Comparison of ENCODE assay signal across 9 mouse cellular contexts in the genomic region with DNA sequence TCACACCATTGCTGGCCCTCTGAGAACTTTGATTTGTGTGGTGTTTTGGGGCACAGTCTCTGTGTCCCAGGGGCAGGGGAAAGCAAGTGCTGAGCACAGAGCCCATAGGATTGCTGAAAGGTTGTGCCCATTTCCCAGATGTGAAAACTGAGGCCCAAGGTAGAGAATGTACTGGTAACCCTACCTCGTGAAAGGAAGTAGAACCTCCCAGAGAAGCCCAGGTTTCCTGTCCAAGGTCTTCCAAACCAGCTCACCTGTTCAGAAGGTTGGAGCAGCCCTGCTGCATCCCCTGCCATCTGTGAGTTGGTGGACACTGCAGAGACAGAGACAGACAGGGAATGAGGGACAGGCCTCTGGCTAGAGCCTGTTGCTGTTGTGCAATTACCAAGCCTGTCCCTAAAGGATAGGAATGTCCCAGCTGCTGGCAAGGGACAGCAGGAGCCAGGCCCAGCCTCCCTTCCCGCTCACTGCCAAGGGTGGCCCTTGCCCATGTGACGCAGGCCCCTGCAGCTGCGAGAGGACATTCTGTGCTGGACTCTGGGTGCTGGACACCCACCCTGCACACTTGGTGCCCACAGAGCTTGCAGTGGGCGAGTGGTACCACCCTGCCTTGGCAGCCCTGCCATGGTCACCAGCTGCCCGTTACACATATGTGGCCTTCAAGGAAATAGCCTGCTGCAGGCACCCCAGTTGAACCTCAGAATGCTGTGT. TPM values are rescaled to one million over a fixed set of nuclear protein-coding genes. Genes with fewer than 3 reads are reported as not detected.
A peak's percentile ranks its signal among the peaks of the same experiment; 100 is the strongest.
DNase-seq lines count a peak whose midpoint lies in the region; ATAC-seq and TF ChIP-seq lines count a peak whose summit lies in the region.
"Had no signal": no experiment of that assay in that cellular context is flagged by ENCODE, and none has a peak within 500 bp of the region (broad histone marks: within the 10 kb centered on the region; RNA-seq: fewer than 3 reads in every experiment).

No protein-coding gene starts in this region.

- peaks cover 26% of the 10 kb centered on the region for H3K4me1 ChIP-seq in liver, adult 2 months (ENCODE audit: control insufficient read depth, insufficient read depth, low read length)
- no peaks in the 10 kb centered on the region for H3K4me1 ChIP-seq in liver, embryonic 11.5 days (replicated peaks; ENCODE audit: control insufficient read depth, insufficient read depth, low read length)
- no peaks in the 10 kb centered on the region for H3K4me1 ChIP-seq in intestine, embryonic 15.5 days (replicated peaks)
- no peaks in the 10 kb centered on the region for H3K4me1 ChIP-seq in olfactory bulb, adult 2 months (ENCODE audit: control insufficient read depth, insufficient read depth, low read length)
- no peaks in the 10 kb centered on the region for H3K4me1 ChIP-seq in thymus, adult 2 months (replicated peaks; ENCODE audit: control insufficient read depth, insufficient read depth, low read length)
- H3K4me1 ChIP-seq in forebrain, embryonic 10.5 days: peaks cover 6% of the 10 kb centered on the region

- no peak overlapping the region for H3K4me3 ChIP-seq in liver, adult 2 months (ENCODE audit: insufficient read depth, low read depth, low read length)
- no peak overlapping the region for H3K4me3 ChIP-seq in liver, embryonic 11.5 days (ENCODE audit: low read depth, low read length)
- H3K4me3 ChIP-seq in intestine, embryonic 15.5 days (replicated peaks): no peak overlapping the region
- no peak overlapping the region for H3K4me3 ChIP-seq in olfactory bulb, adult 2 months (ENCODE audit: insufficient read depth, low read depth, low read length)
- no peak overlapping the region for H3K4me3 ChIP-seq in thymus, adult 2 months (ENCODE audit: control insufficient read depth, insufficient read depth, low read length)
- no peak overlapping the region for H3K4me3 ChIP-seq in forebrain, embryonic 10.5 days
- H3K4me3 ChIP-seq: megakaryocyte, embryonic 14.5 days had no signal

- no peak for ATAC-seq in liver, embryonic 11.5 days (replicated peaks; ENCODE audit: low FRiP score)
- no peak for ATAC-seq in intestine, embryonic 15.5 days

- peak overlapping the region; percentile 20; the same call in 1 of the 2 replicates for H3K9ac ChIP-seq in liver, adult 2 months (ENCODE audit: low read depth, low read length)
- H3K9ac ChIP-seq in liver, embryonic 11.5 days (ENCODE audit: low read depth, low read length): no peak overlapping the region
- H3K9ac ChIP-seq in intestine, embryonic 15.5 days: 0 out of 2 replicates have a peak overlapping the region, but pooled peaks have one; percentile 5

- H3K27me3 ChIP-seq in liver, adult 2 months (ENCODE audit: control insufficient read depth, insufficient read depth, low read length): no peaks in the 10 kb centered on the region
- no peaks in the 10 kb centered on the region for H3K27me3 ChIP-seq in liver, embryonic 11.5 days (replicated peaks; ENCODE audit: control insufficient read depth, insufficient read depth, low read length)
- H3K27me3 ChIP-seq in intestine, embryonic 15.5 days (replicated peaks): no peaks in the 10 kb centered on the region
- no peaks in the 10 kb centered on the region for H3K27me3 ChIP-seq in thymus, adult 2 months (ENCODE audit: control insufficient read depth, insufficient read depth, low read length)
- H3K27me3 ChIP-seq in forebrain, embryonic 10.5 days (ENCODE audit: poor library complexity, severe bottlenecking): no peaks in the 10 kb centered on the region
- H3K27me3 ChIP-seq: megakaryocyte, embryonic 14.5 days had no signal

- no peaks in the 10 kb centered on the region for H3K79me2 ChIP-seq in liver, adult 2 months (ENCODE audit: control insufficient read depth, insufficient read depth, low read length)

- H3K4me2 ChIP-seq in liver, embryonic 11.5 days: no peak overlapping the region
- H3K4me2 ChIP-seq in intestine, embryonic 15.5 days (replicated peaks): no peak overlapping the region

- TF ChIP-seq CTCF in liver, adult 2 months (IDR thresholded peaks at IDR 0.05; ENCODE audit: low read depth, low read length): no peak
- TF ChIP-seq CTCF in olfactory bulb, adult 2 months (IDR thresholded peaks at IDR 0.05; ENCODE audit: insufficient read depth, low read depth, low read length): no peak
- no peak for TF ChIP-seq CTCF in thymus, adult 2 months (IDR thresholded peaks at IDR 0.05; ENCODE audit: borderline replicate concordance, control insufficient read depth, extremely low read depth, insufficient read depth, low read length, poor library complexity)

- 25% methylated on average over 6 of the region's 6 CpGs for WGBS in liver, adult 2 months
- WGBS in liver, embryonic 11.5 days: 83% methylated on average over 6 of the region's 6 CpGs
- 75% methylated on average over 6 of the region's 6 CpGs for WGBS in intestine, embryonic 15.5 days
- WGBS in olfactory bulb, adult 2 months: 61% methylated on average over 6 of the region's 6 CpGs
- whole genome bisulfite sequencing in thymus, adult 2 months: 85% methylated on average over 6 of the region's 6 CpGs
- WGBS in forebrain, embryonic 10.5 days: 85% methylated on average over 6 of the region's 6 CpGs

- H3K36me3 ChIP-seq in liver, adult 2 months (ENCODE audit: control insufficient read depth, insufficient read depth, low read length): peaks cover 3% of the 10 kb centered on the region; the same call in 1 of the 2 replicates
- H3K36me3 ChIP-seq in liver, embryonic 11.5 days (ENCODE audit: control insufficient read depth, insufficient read depth, low read length): no peaks in the 10 kb centered on the region
- no peaks in the 10 kb centered on the region for H3K36me3 ChIP-seq in intestine, embryonic 15.5 days
- H3K36me3 ChIP-seq in thymus, adult 2 months (ENCODE audit: control insufficient read depth, insufficient read depth, low read length): no peaks in the 10 kb centered on the region
- peaks cover 13% of the 10 kb centered on the region for H3K36me3 ChIP-seq in forebrain, embryonic 10.5 days (replicated peaks)

- TF ChIP-seq POLR2A in liver, adult 2 months (IDR thresholded peaks at IDR 0.05; ENCODE audit: extremely low read depth, insufficient read depth, low read length): 0 out of 2 replicates have a peak, but pooled peaks have one; percentile 18
- no peak for TF ChIP-seq POLR2A in olfactory bulb, adult 2 months (IDR thresholded peaks at IDR 0.05; ENCODE audit: insufficient read depth, low read depth, low read length)
- no peak for TF ChIP-seq POLR2A in thymus, adult 2 months (IDR thresholded peaks at IDR 0.05; ENCODE audit: control insufficient read depth, extremely low read depth, insufficient read depth, low read length, poor library complexity)

- DNase-seq in liver, adult 2 months (ENCODE audit: extremely low read depth, low read depth, low spot score): peak; percentile 93
- no peak for DNase-seq in liver, embryonic 11.5 days (ENCODE audit: low spot score)
- DNase-seq in gastrocnemius, postnatal 10 days: peak; percentile 74
- no peak for DNase-seq in thymus, adult 2 months
- DNase-seq in forebrain, embryonic 10.5 days (ENCODE audit: extremely low spot score, low spot score): no peak
- DNase-seq in frontal cortex, postnatal 25 days (ENCODE audit: low spot score in 2 of 2): no peak

- no peaks in the 10 kb centered on the region for H3K9me3 ChIP-seq in liver, embryonic 11.5 days (ENCODE audit: control insufficient read depth, low read length)
- no peaks in the 10 kb centered on the region for H3K9me3 ChIP-seq in intestine, embryonic 15.5 days
- H3K9me3 ChIP-seq in forebrain, embryonic 10.5 days: no peaks in the 10 kb centered on the region
- H3K9me3 ChIP-seq: megakaryocyte, embryonic 14.5 days had no signal

- H3K27ac ChIP-seq in liver, adult 2 months (replicated peaks; ENCODE audit: insufficient read depth, low read depth, low read length): peak overlapping the region; percentile 85
- no peak overlapping the region for H3K27ac ChIP-seq in liver, embryonic 11.5 days (ENCODE audit: low read depth, low read length)
- H3K27ac ChIP-seq in intestine, embryonic 15.5 days: no peak overlapping the region
- H3K27ac ChIP-seq in olfactory bulb, adult 2 months (ENCODE audit: insufficient read depth, low read depth, low read length): 0 out of 2 replicates have a peak overlapping the region, but pooled peaks have one; percentile 16
- H3K27ac ChIP-seq in thymus, adult 2 months (ENCODE audit: control insufficient read depth, insufficient read depth, low read length): no peak overlapping the region
- no peak overlapping the region for H3K27ac ChIP-seq in forebrain, embryonic 10.5 days

RNA-seq across cellular contexts. Expression of a gene that starts 1.1 kb away (rescaled TPM):
- 2.1 and 2.3 TPM in 2 replicates for total RNA-seq in liver, adult 2 months (2014; rRNA removed)
- 1.8 and 2.8 TPM in 2 replicates for polyA plus RNA-seq in liver, adult 2 months (2012; rRNA removed)
- 0.14 TPM in 1 of 2 replicates, not detected in the other for polyA plus RNA-seq in liver, embryonic 11.5 days (2014; fragmentation: Nextera tagmentation; extraction: Ambion mirVana)
- total RNA-seq in gastrocnemius, postnatal 10 days (2021): 100 to 1,000 TPM in 1 of 2 experiments, 10 to 100 TPM in 1; 75.2 to 106 TPM
- polyA plus RNA-seq in intestine, embryonic 15.5 days (2015; fragmentation: Nextera tagmentation; extraction: Ambion mirVana): 0.03 and 0.14 TPM in 2 replicates
- not detected in 2 replicates for polyA plus RNA-seq in olfactory bulb, adult 2 months (2012; ENCODE audit: insufficient read depth, insufficient read length, low replicate concordance, missing spikeins)
- polyA plus RNA-seq in thymus, adult 2 months (2012; rRNA removed): 16.7 and 29.0 TPM in 2 replicates
- 0.05 and 0.09 TPM in 2 replicates for polyA plus RNA-seq in forebrain, embryonic 10.5 days (2016; fragmentation: Nextera tagmentation; extraction: Ambion mirVana)

RNA-seq across cellular contexts. Expression of a gene that starts 8.9 kb away (rescaled TPM):
- total RNA-seq in liver, adult 2 months (2014; rRNA removed): 19.2 and 24.6 TPM in 2 replicates
- 42.7 and 58.2 TPM in 2 replicates for polyA plus RNA-seq in liver, adult 2 months (2012; rRNA removed)
- polyA plus RNA-seq in liver, embryonic 11.5 days (2014; fragmentation: Nextera tagmentation; extraction: Ambion mirVana): 0.43 and 0.68 TPM in 2 replicates
- total RNA-seq in gastrocnemius, postnatal 10 days (2021): 10 to 100 TPM; 19.2 to 19.9 TPM
- polyA plus RNA-seq in intestine, embryonic 15.5 days (2015; fragmentation: Nextera tagmentation; extraction: Ambion mirVana): 0.52 and 0.85 TPM in 2 replicates
- polyA plus RNA-seq in olfactory bulb, adult 2 months (2012; ENCODE audit: insufficient read depth, insufficient read length, low replicate concordance, missing spikeins): not detected in 2 replicates
- 6.2 and 11.7 TPM in 2 replicates for polyA plus RNA-seq in thymus, adult 2 months (2012; rRNA removed)
- 0.25 and 0.33 TPM in 2 replicates for polyA plus RNA-seq in forebrain, embryonic 10.5 days (2016; fragmentation: Nextera tagmentation; extraction: Ambion mirVana)

RNA-seq across cellular contexts. Expression of a gene that starts 13.3 kb away (rescaled TPM):
- 90.0 and 116 TPM in 2 replicates for total RNA-seq in liver, adult 2 months (2014; rRNA removed)
- 543 and 600 TPM in 2 replicates for polyA plus RNA-seq in liver, adult 2 months (2012; rRNA removed)
- polyA plus RNA-seq in liver, embryonic 11.5 days (2014; fragmentation: Nextera tagmentation; extraction: Ambion mirVana): 0.23 and 0.34 TPM in 2 replicates
- 1 to 10 TPM; 1.4 to 3.1 TPM for total RNA-seq in gastrocnemius, postnatal 10 days (2021)
- 0.15 and 0.33 TPM in 2 replicates for polyA plus RNA-seq in intestine, embryonic 15.5 days (2015; fragmentation: Nextera tagmentation; extraction: Ambion mirVana)
- polyA plus RNA-seq in olfactory bulb, adult 2 months (2012; ENCODE audit: insufficient read depth, insufficient read length, low replicate concordance, missing spikeins): not detected in 2 replicates
- 23.5 and 27.0 TPM in 2 replicates for polyA plus RNA-seq in thymus, adult 2 months (2012; rRNA removed)
- polyA plus RNA-seq in forebrain, embryonic 10.5 days (2016; fragmentation: Nextera tagmentation; extraction: Ambion mirVana): not detected in 2 replicates

RNA-seq across cellular contexts. Expression of a gene that starts 29.1 kb away (rescaled TPM):
- total RNA-seq in liver, adult 2 months (2014; rRNA removed): 11.3 and 13.8 TPM in 2 replicates
- 29.0 and 30.2 TPM in 2 replicates for polyA plus RNA-seq in liver, adult 2 months (2012; rRNA removed)
- 111 and 119 TPM in 2 replicates for polyA plus RNA-seq in liver, embryonic 11.5 days (2014; fragmentation: Nextera tagmentation; extraction: Ambion mirVana)
- total RNA-seq in gastrocnemius, postnatal 10 days (2021): 10 to 100 TPM; 37.7 to 45.7 TPM
- 85.7 and 86.9 TPM in 2 replicates for polyA plus RNA-seq in intestine, embryonic 15.5 days (2015; fragmentation: Nextera tagmentation; extraction: Ambion mirVana)
- polyA plus RNA-seq in olfactory bulb, adult 2 months (2012; ENCODE audit: insufficient read depth, insufficient read length, low replicate concordance, missing spikeins): 483 TPM in 1 of 2 replicates, not detected in the other
- 80.6 and 83.3 TPM in 2 replicates for polyA plus RNA-seq in thymus, adult 2 months (2012; rRNA removed)
- polyA plus RNA-seq in forebrain, embryonic 10.5 days (2016; fragmentation: Nextera tagmentation; extraction: Ambion mirVana): 188 and 200 TPM in 2 replicates

RNA-seq across cellular contexts. Expression of a gene that starts 31.7 kb away (rescaled TPM):
- 1.3 TPM in 2 replicates for total RNA-seq in liver, adult 2 months (2014; rRNA removed)
- 2.7 and 3.9 TPM in 2 replicates for polyA plus RNA-seq in liver, adult 2 months (2012; rRNA removed)
- 1.4 and 1.5 TPM in 2 replicates for polyA plus RNA-seq in liver, embryonic 11.5 days (2014; fragmentation: Nextera tagmentation; extraction: Ambion mirVana)
- total RNA-seq in gastrocnemius, postnatal 10 days (2021): 10 to 100 TPM; 14.4 to 14.7 TPM
- polyA plus RNA-seq in intestine, embryonic 15.5 days (2015; fragmentation: Nextera tagmentation; extraction: Ambion mirVana): 1.4 TPM in 2 replicates
- polyA plus RNA-seq in olfactory bulb, adult 2 months (2012; ENCODE audit: insufficient read depth, insufficient read length, low replicate concordance, missing spikeins): not detected in 2 replicates
- polyA plus RNA-seq in thymus, adult 2 months (2012; rRNA removed): 3.8 and 4.9 TPM in 2 replicates
- 0.44 and 0.67 TPM in 2 replicates for polyA plus RNA-seq in forebrain, embryonic 10.5 days (2016; fragmentation: Nextera tagmentation; extraction: Ambion mirVana)

Comparison
In these comparisons a context has a peak if more than half of its experiments do, and no peak if none do; other contexts are left out.
1. DNase-seq: peak in liver, adult 2 months (single experiment) and gastrocnemius, postnatal 10 days (single experiment); none in liver, embryonic 11.5 days (single experiment), thymus, adult 2 months (single experiment), forebrain, embryonic 10.5 days (single experiment) and frontal cortex, postnatal 25 days (0 of 2).
2. H3K27ac ChIP-seq: peak in liver, adult 2 months (single experiment) and olfactory bulb, adult 2 months (single experiment); none in liver, embryonic 11.5 days (single experiment), intestine, embryonic 15.5 days (single experiment), thymus, adult 2 months (single experiment) and forebrain, embryonic 10.5 days (single experiment).
3. RNA of a gene that starts 13.3 kb away (polyA plus RNA-seq): 543 to 600 TPM in liver, adult 2 months; 23.5 to 27.0 TPM in thymus, adult 2 months, 0.15 to 0.33 TPM in intestine, embryonic 15.5 days, 0.23 to 0.34 TPM in liver, embryonic 11.5 days, not detected in olfactory bulb, adult 2 months and not detected in forebrain, embryonic 10.5 days; every median in the first group is over 10 times any median in the second.